Mouse (Mus musculus) stomach, postnatal 0 days (tissue): ENCODE data around the gene Spn. TPM values are rescaled to one million over a fixed set of nuclear protein-coding genes. Genes with fewer than 3 reads are reported as not detected.

Experiments used
- ATAC-seq: fragments of 200-750 bp; cut with Nextera tagmentation; 2 replicates; pipeline ENCODE4 v1.8.0; 2017; ENCODE audit not compliant: low FRiP score, low TSS enrichment
- DNase-seq: peaks from one replicate; pipeline ENCODE4 v3.0.0-alpha.2; 2016; ENCODE audit warnings: low spot score
- H3K27ac ChIP-seq: fragments of 300-500 bp; sonication (generic); replicated peaks from 2 replicates; pipeline ENCODE4 v1.5.1; 2014; ENCODE audit warnings: mild to moderate bottlenecking, control low read depth
- H3K27me3 ChIP-seq: fragments of 300-500 bp; sonication (generic); 2 replicates; pipeline ENCODE4 v1.6.1; 2014; ENCODE audit warnings: low read length; ENCODE audit not compliant: control insufficient read depth, insufficient read depth
- H3K36me3 ChIP-seq: fragments of 300-500 bp; sonication (generic); 2 replicates; pipeline ENCODE4 v1.6.1; 2014; ENCODE audit warnings: low read length, mixed read lengths; ENCODE audit not compliant: control insufficient read depth, insufficient read depth
- H3K4me1 ChIP-seq: fragments of 300-500 bp; sonication (generic); replicated peaks from 2 replicates; pipeline ENCODE4 v1.6.1; 2014; ENCODE audit warnings: antibody characterized with exemption; ENCODE audit not compliant: control insufficient read depth, insufficient read depth
- H3K4me2 ChIP-seq: fragments of 300-500 bp; sonication (generic); replicated peaks from 2 replicates; pipeline ENCODE4 v1.6.1; 2014; ENCODE audit warnings: low read depth, mild to moderate bottlenecking, control low read depth, moderate library complexity
- H3K4me3 ChIP-seq: fragments of 300-500 bp; sonication (generic); 2 replicates; pipeline ENCODE4 v1.5.1; 2014; ENCODE audit warnings: low read depth, low read length, control low read depth
- H3K9ac ChIP-seq: fragments of 300-500 bp; sonication (generic); 2 replicates; pipeline ENCODE4 v1.6.1; 2014; ENCODE audit warnings: mild to moderate bottlenecking, low read length, control low read depth, mixed read lengths
- H3K9me3 ChIP-seq: fragments of 300-500 bp; sonication (generic); 2 replicates; pipeline ENCODE4 v1.6.1; 2016; ENCODE audit warnings: low read length; ENCODE audit not compliant: control insufficient read depth
- CTCF ChIP-seq: IDR thresholded peaks from 2 replicates; pipeline ENCODE4 v1.5.1; 2016; ENCODE audit warnings: antibody characterized with exemption, low read depth, mild to moderate bottlenecking, moderate library complexity
- EP300 ChIP-seq: optimal IDR thresholded peaks from 2 replicates; pipeline ENCODE3; 2016; ENCODE audit warnings: antibody characterized with exemption
- WGBS: fragments of 180-500 bp; shearing (Covaris S2); extraction: QIAGEN DNeasy Blood & Tissue Kit; methylation state at CpG from one replicate; pipeline ENCODE4 v1.1.7; 2014; 5-methylcytosine and 5-hydroxymethylcytosine counted together
- polyA plus RNA-seq: library from polyadenylated mRNA; unstranded; fragments of >200 nt; fragmentation: Nextera tagmentation; extraction: Ambion mirVana; gene quantifications from 2 replicates; pipeline ENCODE4 v1.2.1, GENCODE M21; 2015

Spn gene
- polyA plus RNA-seq, 1 experiment from 2014 or later = 0.22 TPM

DNA sequence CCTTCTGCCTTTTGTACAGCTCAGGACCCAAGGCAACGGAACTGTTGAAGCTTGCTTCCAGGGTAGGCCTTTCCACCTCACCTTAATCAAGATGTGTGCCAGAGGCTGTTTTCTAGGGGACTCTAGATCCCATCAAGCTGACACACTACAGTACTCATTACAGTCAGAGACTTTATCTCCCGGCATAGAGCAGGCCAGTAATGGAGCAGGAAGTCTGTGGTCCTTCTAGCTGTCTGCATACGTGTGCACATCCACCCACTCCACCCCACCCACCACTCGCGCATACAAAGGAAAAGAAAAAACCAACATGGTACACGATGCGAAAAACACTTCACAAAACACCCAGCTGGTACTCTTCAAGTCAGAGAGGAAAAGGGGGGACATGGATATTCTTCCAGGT, 6.8 kb upstream of the Spn start:
- H3K36me3 ChIP-seq = no peaks in the 10 kb centered on the region
- DNase-seq (no peak), ATAC-seq (no peak)
- H3K4me1 ChIP-seq = no peaks in the 10 kb centered on the region
- no peak overlapping the region for H3K4me2 ChIP-seq
- 76% methylated on average over 7 of the region's 7 CpGs for WGBS
- no peak for TF ChIP-seq EP300
- no peak for TF ChIP-seq CTCF
- H3K27me3 ChIP-seq = no peaks in the 10 kb centered on the region
- H3K9me3 ChIP-seq = no peaks in the 10 kb centered on the region
- H3K27ac ChIP-seq = no peak overlapping the region
- no peak overlapping the region for H3K9ac ChIP-seq
- no peak overlapping the region for H3K4me3 ChIP-seq

DNA sequence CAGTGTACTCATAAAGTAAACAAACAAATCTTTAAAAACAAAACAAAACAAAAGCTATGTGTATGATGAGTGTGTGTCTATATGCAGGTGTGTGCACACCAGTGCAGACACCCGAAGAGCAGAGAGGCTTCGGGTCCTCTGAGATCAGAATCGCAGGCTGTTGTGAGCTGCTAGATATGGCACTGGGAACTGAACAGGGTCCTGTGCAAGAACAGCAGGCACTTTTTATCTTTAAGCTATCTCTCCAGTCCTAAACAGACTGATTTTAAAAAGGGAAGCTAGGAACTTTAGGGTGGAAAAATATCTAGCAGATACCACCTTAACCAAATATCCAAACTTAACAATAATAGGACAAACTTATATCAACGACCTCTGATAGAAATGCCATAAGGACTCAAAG, 5.0 kb upstream of the Spn start:
- H3K4me1 ChIP-seq = no peaks in the 10 kb centered on the region
- 87% methylated on average over 4 of the region's 4 CpGs for WGBS
- DNase-seq = no peak
- TF ChIP-seq EP300 = no peak
- TF ChIP-seq CTCF = no peak
- no peak overlapping the region for H3K27ac ChIP-seq
- no peak overlapping the region for H3K4me2 ChIP-seq
- no peaks in the 10 kb centered on the region for H3K27me3 ChIP-seq
- ATAC-seq = no peak
- no peaks in the 10 kb centered on the region for H3K9me3 ChIP-seq
- H3K36me3 ChIP-seq = no peaks in the 10 kb centered on the region
- no peak overlapping the region for H3K4me3 ChIP-seq
- H3K9ac ChIP-seq = no peak overlapping the region

DNA sequence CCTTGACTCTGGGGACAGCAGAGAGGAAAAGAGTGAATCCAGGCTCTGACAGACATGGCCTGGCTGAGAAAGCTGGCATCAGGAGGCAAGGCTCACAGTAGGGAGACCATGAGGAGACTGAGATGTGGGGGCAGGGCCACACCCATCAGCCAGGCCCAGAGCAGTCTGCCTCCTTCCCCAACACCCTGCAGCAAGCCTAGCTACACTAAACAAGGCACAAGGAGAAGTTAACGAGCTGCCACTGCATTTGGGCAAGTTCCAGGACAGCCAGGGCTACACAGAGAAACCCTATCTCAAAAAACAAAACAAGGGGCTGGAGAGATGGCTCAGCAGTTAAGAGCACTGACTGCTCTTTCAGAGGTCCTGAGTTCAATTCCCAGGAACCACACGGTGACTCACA, 4.6 kb upstream of the Spn start:
- H3K9ac ChIP-seq = no peak overlapping the region
- H3K27me3 ChIP-seq = no peaks in the 10 kb centered on the region
- H3K9me3 ChIP-seq = no peaks in the 10 kb centered on the region
- DNase-seq (no peak), ATAC-seq (no peak)
- 57% methylated on average over 2 of the region's 2 CpGs for WGBS
- H3K4me3 ChIP-seq = no peak overlapping the region
- H3K4me2 ChIP-seq = no peak overlapping the region
- H3K4me1 ChIP-seq = no peaks in the 10 kb centered on the region
- H3K36me3 ChIP-seq = no peaks in the 10 kb centered on the region
- TF ChIP-seq CTCF (no peak), EP300 (no peak)
- H3K27ac ChIP-seq = no peak overlapping the region

DNA sequence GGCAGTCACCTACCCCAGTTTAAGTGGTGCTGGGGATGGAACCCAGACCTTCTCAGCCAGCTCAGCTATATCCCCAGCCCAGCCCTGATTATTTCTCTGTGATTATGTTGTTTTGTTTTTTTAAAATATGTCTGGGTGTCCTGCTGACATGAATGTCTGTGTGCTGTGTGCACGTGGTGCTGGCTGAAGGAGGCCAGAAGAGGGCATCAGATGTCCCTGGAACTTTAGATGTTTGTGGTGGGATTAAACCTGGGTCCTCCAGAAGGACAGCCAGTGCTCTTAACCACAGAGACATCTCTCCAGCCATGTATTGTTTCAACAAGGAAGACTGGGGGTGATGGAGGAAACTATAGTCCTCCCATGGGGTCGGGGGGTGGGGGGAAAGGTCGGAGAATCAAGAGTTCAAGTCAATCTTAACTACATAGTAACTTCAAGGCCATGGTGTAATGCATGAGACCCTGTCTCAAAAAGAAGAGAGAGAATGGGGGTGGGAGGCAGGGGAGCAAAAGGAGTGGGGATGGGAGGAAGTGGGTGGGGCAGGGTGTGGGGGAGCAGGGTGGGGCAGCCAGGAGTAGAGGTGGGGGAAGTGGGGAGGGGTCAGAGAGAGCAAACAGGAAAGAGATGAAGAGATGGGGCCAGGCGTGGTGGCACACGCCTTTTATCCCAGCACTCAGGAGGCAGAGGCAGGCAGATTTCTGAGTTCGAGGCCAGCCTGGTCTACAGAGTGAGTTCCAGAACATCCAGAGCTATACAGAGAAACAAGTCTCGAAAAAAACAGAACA, 3.2 kb upstream of the Spn start:
- Histone ChIP-seq H3K9ac (no peak overlapping the region), H3K4me2 (no peak overlapping the region), H3K4me1 (no peaks in the 10 kb centered on the region), H3K36me3 (no peaks in the 10 kb centered on the region), H3K4me3 (no peak overlapping the region), H3K27me3 (no peaks in the 10 kb centered on the region), H3K9me3 (no peaks in the 10 kb centered on the region), H3K27ac (no peak overlapping the region)
- DNase-seq (no peak), ATAC-seq (no peak)
- WGBS = 63% methylated on average over 7 of the region's 7 CpGs
- TF ChIP-seq CTCF = peak; percentile 44
- no peak for TF ChIP-seq EP300

DNA sequence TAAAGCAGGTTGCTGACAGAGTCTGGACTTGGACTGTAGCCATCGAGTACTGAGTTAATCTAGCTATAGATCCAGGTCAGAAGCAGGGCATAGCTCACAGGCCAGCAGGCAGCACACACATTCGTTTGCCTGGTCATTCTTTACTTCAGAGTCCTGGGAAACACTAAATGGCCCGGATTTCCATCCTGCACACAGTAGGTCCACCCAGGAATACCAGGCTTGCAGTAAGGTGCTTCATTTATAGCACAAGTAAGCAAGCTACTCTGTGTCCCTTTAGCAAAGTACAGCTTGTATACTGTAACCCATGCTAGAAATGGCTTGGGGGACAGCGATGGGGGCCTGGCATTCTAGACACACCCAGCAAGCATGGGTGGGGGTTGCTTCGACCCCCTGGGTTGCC, 1.9 kb upstream of the Spn start:
- Histone ChIP-seq H3K27ac (no peak overlapping the region), H3K27me3 (no peaks in the 10 kb centered on the region), H3K9me3 (no peaks in the 10 kb centered on the region), H3K9ac (no peak overlapping the region), H3K4me3 (no peak overlapping the region), H3K4me2 (no peak overlapping the region), H3K4me1 (no peaks in the 10 kb centered on the region), H3K36me3 (no peaks in the 10 kb centered on the region)
- no peak for ATAC-seq
- WGBS = 45% methylated on average over 5 of the region's 5 CpGs
- no peak for DNase-seq
- TF ChIP-seq EP300 = no peak
- TF ChIP-seq CTCF = no peak

DNA sequence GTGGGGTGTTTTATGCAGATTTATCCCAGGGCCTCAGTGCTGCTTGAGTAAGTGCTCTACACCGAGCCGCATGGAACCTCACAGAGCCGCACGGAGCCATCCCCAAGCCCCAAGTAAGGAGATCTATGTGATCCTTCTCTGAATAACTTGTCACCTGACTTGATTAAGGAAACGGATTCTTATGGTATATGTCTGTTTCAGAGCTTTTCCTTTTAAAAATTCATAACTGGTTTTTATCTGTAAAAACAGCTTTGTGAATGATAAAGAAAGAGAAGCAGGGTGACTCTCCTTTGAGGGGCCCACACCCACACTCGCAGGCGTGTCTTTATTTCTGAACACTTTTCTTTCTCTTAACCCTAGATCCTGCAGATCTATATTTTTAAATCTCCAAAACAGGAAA, 1.5 kb upstream of the Spn start:
- Histone ChIP-seq H3K4me1 (no peaks in the 10 kb centered on the region), H3K4me3 (no peak overlapping the region), H3K9ac (no peak overlapping the region), H3K9me3 (no peaks in the 10 kb centered on the region), H3K27me3 (no peaks in the 10 kb centered on the region), H3K4me2 (no peak overlapping the region), H3K27ac (no peak overlapping the region), H3K36me3 (no peaks in the 10 kb centered on the region)
- 74% methylated on average over 7 of the region's 7 CpGs for WGBS
- DNase-seq = no peak
- no peak for TF ChIP-seq EP300
- TF ChIP-seq CTCF = no peak
- ATAC-seq = no peak
